Mouse (Mus musculus) liver, embryonic 16.5 days (tissue): ENCODE measurements around the gene Rfc1. TPM values are rescaled to one million over a fixed set of nuclear protein-coding genes. Genes with fewer than 3 reads are reported as not detected.
A peak's percentile ranks its signal among the peaks of the same experiment; 100 is the strongest.

ENCODE experiments used
- ATAC-seq: fragments of 200-750 bp; cut with Nextera tagmentation; 2 replicates; pipeline ENCODE4 v1.8.0; 2017; ENCODE audit warnings: low read depth, mild to moderate bottlenecking, moderate number of reproducible peaks, moderate library complexity
- H3K27ac ChIP-seq: fragments of 300-500 bp; sonication (generic); 2 replicates; pipeline ENCODE4 v1.5.1; 2014; ENCODE audit warnings: mild to moderate bottlenecking, low read length
- H3K27me3 ChIP-seq: fragments of 300-500 bp; sonication (generic); 2 replicates; pipeline ENCODE4 v1.6.1; 2014; ENCODE audit warnings: low read depth, low read length, mixed read lengths; ENCODE audit not compliant: control insufficient read depth, insufficient read depth
- H3K36me3 ChIP-seq: fragments of 300-500 bp; sonication (generic); 2 replicates; pipeline ENCODE4 v1.6.1; 2014; ENCODE audit warnings: mild to moderate bottlenecking; ENCODE audit not compliant: control insufficient read depth, insufficient read depth
- H3K4me1 ChIP-seq: fragments of 300-500 bp; sonication (generic); 2 replicates; pipeline ENCODE4 v1.6.1; 2014; ENCODE audit warnings: low read depth, low read length, mixed read lengths; ENCODE audit not compliant: control insufficient read depth
- H3K4me2 ChIP-seq: fragments of 300-500 bp; sonication (generic); 2 replicates; pipeline ENCODE4 v1.6.1; 2014; ENCODE audit warnings: low read depth, low read length, mixed read lengths
- H3K4me3 ChIP-seq: fragments of 300-500 bp; sonication (generic); 2 replicates; pipeline ENCODE4 v1.5.1; 2014; ENCODE audit warnings: low read depth, mild to moderate bottlenecking, low read length
- H3K9ac ChIP-seq: fragments of 300-500 bp; sonication (generic); 2 replicates; pipeline ENCODE4 v1.6.1; 2014; ENCODE audit warnings: low read depth, low read length
- H3K9me3 ChIP-seq: fragments of 300-500 bp; sonication (generic); replicated peaks from 2 replicates; pipeline ENCODE4 v1.6.1; 2016; ENCODE audit warnings: low read length; ENCODE audit not compliant: control insufficient read depth
- WGBS: fragments of 180-500 bp; shearing (Covaris S2); extraction: QIAGEN DNeasy Blood & Tissue Kit; methylation state at CpG from one replicate; pipeline ENCODE4 v1.1.7; 2014; ENCODE audit not compliant: insufficient replicate concordance; 5-methylcytosine and 5-hydroxymethylcytosine counted together
- polyA plus RNA-seq: library from polyadenylated mRNA; unstranded; fragments of >200 nt; fragmentation: Nextera tagmentation; extraction: Ambion mirVana; gene quantifications from 2 replicates; pipeline ENCODE4 v1.2.1, GENCODE M21; 2015

Gene Rfc1
- 31.6 and 36.1 TPM in 2 replicates for polyA plus RNA-seq

- ATAC-seq = peak; percentile 96
- Histone ChIP-seq H3K4me2 (peak within 1 kb of the TSS; percentile 85), H3K4me3 (peak within 1 kb of the TSS; percentile 97), H3K9me3 (no peaks in the 10 kb centered on the region), H3K36me3 (no peaks in the 10 kb centered on the region), H3K9ac (peak within 1 kb of the TSS; percentile 90), H3K27ac (peak within 1 kb of the TSS; percentile 88), H3K4me1 (peaks cover 12% of the 10 kb centered on the region), H3K27me3 (no peaks in the 10 kb centered on the region)
- under 1% methylated on average over 65 of the region's 65 CpGs for WGBS
These were observed at the start of gene Rfc1 for GRCm38 (mm10) chr5:65335298-65336074. TSS of gene Rfc1 (minus strand) at chr5:65335670.

GRCm38 (mm10) chr5:65374746-65375145, 39.3 kb upstream of the Rfc1 start:
- Histone ChIP-seq H3K27me3 (no peaks in the 10 kb centered on the region), H3K4me2 (no peak overlapping the region), H3K9ac (no peak overlapping the region), H3K36me3 (no peaks in the 10 kb centered on the region), H3K4me1 (no peaks in the 10 kb centered on the region), H3K9me3 (no peaks in the 10 kb centered on the region), H3K27ac (no peak overlapping the region), H3K4me3 (no peak overlapping the region)
- WGBS = 68% methylated on average over 7 of the region's 7 CpGs
- no peak for ATAC-seq

GRCm38 (mm10) chr5:65371551-65371950, 36.1 kb upstream of the Rfc1 start:
- Histone ChIP-seq H3K4me2 (no peak overlapping the region), H3K27ac (no peak overlapping the region), H3K36me3 (no peaks in the 10 kb centered on the region), H3K27me3 (no peaks in the 10 kb centered on the region), H3K9ac (no peak overlapping the region), H3K9me3 (no peaks in the 10 kb centered on the region), H3K4me1 (no peaks in the 10 kb centered on the region), H3K4me3 (no peak overlapping the region)
- 81% methylated on average over 7 of the region's 7 CpGs for WGBS
- ATAC-seq = no peak

GRCm38 (mm10) chr5:65367837-65368236, 32.4 kb upstream of the Rfc1 start:
- Histone ChIP-seq H3K4me2 (peak overlapping the region; percentile 18; the same call in 1 of the 2 replicates), H3K4me1 (no peaks in the 10 kb centered on the region), H3K36me3 (no peaks in the 10 kb centered on the region), H3K27ac (0 out of 2 replicates have a peak overlapping the region, but pooled peaks have one; percentile 11), H3K9me3 (no peaks in the 10 kb centered on the region), H3K27me3 (no peaks in the 10 kb centered on the region), H3K4me3 (no peak overlapping the region), H3K9ac (no peak overlapping the region)
- peak; percentile 83 for ATAC-seq
- 55% methylated on average over 11 of the region's 11 CpGs for WGBS

- Histone ChIP-seq H3K4me1 (no peaks in the 10 kb centered on the region; the same call in none of the 2 replicates), H3K9me3 (no peaks in the 10 kb centered on the region), H3K27ac (0 out of 2 replicates have a peak overlapping the region, but pooled peaks have one; percentile 57), H3K4me2 (no peak overlapping the region; the same call in 1 of the 2 replicates), H3K36me3 (no peaks in the 10 kb centered on the region), H3K4me3 (no peak overlapping the region), H3K9ac (no peak overlapping the region), H3K27me3 (no peaks in the 10 kb centered on the region)
- ATAC-seq = no peak
- WGBS = 45% methylated on average over 3 of the region's 3 CpGs
These were observed 22.3 kb upstream of the Rfc1 start for GRCm38 (mm10) chr5:65357771-65358170.

GRCm38 (mm10) chr5:65356851-65357250, 21.4 kb upstream of the Rfc1 start:
- no peaks in the 10 kb centered on the region; the same call in none of the 2 replicates for H3K4me1 ChIP-seq
- no peaks in the 10 kb centered on the region for H3K36me3 ChIP-seq
- H3K4me2 ChIP-seq = 0 out of 2 replicates have a peak overlapping the region, but pooled peaks have one; percentile 4
- peak; percentile 89 for ATAC-seq
- no peaks in the 10 kb centered on the region for H3K9me3 ChIP-seq
- H3K4me3 ChIP-seq = no peak overlapping the region
- H3K27me3 ChIP-seq = no peaks in the 10 kb centered on the region
- H3K27ac ChIP-seq = peak overlapping the region; percentile 63
- 49% methylated on average over 6 of the region's 6 CpGs for WGBS
- no peak overlapping the region for H3K9ac ChIP-seq

- 66% methylated on average over 5 of the region's 5 CpGs for WGBS
- Histone ChIP-seq H3K4me3 (no peak overlapping the region), H3K36me3 (no peaks in the 10 kb centered on the region), H3K27me3 (no peaks in the 10 kb centered on the region), H3K9me3 (no peaks in the 10 kb centered on the region), H3K9ac (no peak overlapping the region), H3K4me2 (no peak overlapping the region), H3K4me1 (no peaks in the 10 kb centered on the region; the same call in none of the 2 replicates), H3K27ac (no peak overlapping the region)
- ATAC-seq = no peak
These were observed 19.5 kb upstream of the Rfc1 start for GRCm38 (mm10) chr5:65354985-65355384.

GRCm38 (mm10) chr5:65354097-65354496, 18.6 kb upstream of the Rfc1 start:
- H3K27ac ChIP-seq = peak overlapping the region; percentile 69; the same call in 1 of the 2 replicates
- no peak overlapping the region for H3K9ac ChIP-seq
- no peak overlapping the region for H3K4me2 ChIP-seq
- H3K4me3 ChIP-seq = no peak overlapping the region
- H3K27me3 ChIP-seq = no peaks in the 10 kb centered on the region
- no peaks in the 10 kb centered on the region for H3K36me3 ChIP-seq
- no peaks in the 10 kb centered on the region for H3K9me3 ChIP-seq
- 18% methylated on average over 3 of the region's 3 CpGs for WGBS
- H3K4me1 ChIP-seq = no peaks in the 10 kb centered on the region; the same call in none of the 2 replicates
- ATAC-seq = peak; percentile 61

- peak; percentile 68 for ATAC-seq
- Histone ChIP-seq H3K4me2 (peak overlapping the region; percentile 21), H3K36me3 (no peaks in the 10 kb centered on the region), H3K9me3 (no peaks in the 10 kb centered on the region), H3K4me3 (peak overlapping the region; percentile 4), H3K27ac (no peak overlapping the region), H3K27me3 (no peaks in the 10 kb centered on the region), H3K4me1 (no peaks in the 10 kb centered on the region; the same call in 1 of the 2 replicates), H3K9ac (no peak overlapping the region)
- 49% methylated on average over 10 of the region's 10 CpGs for WGBS
These were observed 15.0 kb upstream of the Rfc1 start for GRCm38 (mm10) chr5:65350508-65350907.
